Mouse (Mus musculus): ENCODE data around the gene Smurf1.
A peak's percentile ranks its signal among the peaks of the same experiment; 100 is the strongest.

Gene Smurf1

GRCm38 (mm10) chr5:144958271-144958670, 7.4 kb downstream of the Smurf1 start:
- no peak for DNase-seq (ENCODE audit: low read depth, low spot score)

GRCm38 (mm10) chr5:144954432-144954831, 11.2 kb downstream of the Smurf1 start:
- DNase-seq (ENCODE audit: low read depth, low spot score): no peak

GRCm38 (mm10) chr5:144952592-144952991, 13.1 kb downstream of the Smurf1 start:
- DNase-seq (ENCODE audit: low read depth, low spot score): no peak

- no peak for DNase-seq (ENCODE audit: low read depth, low spot score)
Observed at GRCm38 (mm10) chr5:144950428-144951051, 15.1 kb downstream of the Smurf1 start.

GRCm38 (mm10) chr5:144949856-144950255, 15.8 kb downstream of the Smurf1 start:
- DNase-seq (ENCODE audit: low read depth, low spot score): no peak

- no peak for DNase-seq (ENCODE audit: low read depth, low spot score)
Observed at GRCm38 (mm10) chr5:144948422-144948821, 17.2 kb downstream of the Smurf1 start.

- DNase-seq (ENCODE audit: low read depth, low spot score): no peak
Observed at GRCm38 (mm10) chr5:144948002-144948401, 17.6 kb downstream of the Smurf1 start.

- DNase-seq (ENCODE audit: low read depth, low spot score): no peak
Observed at GRCm38 (mm10) chr5:144946032-144946431, 19.6 kb downstream of the Smurf1 start.

- no peak for DNase-seq (ENCODE audit: low read depth, low spot score)
Observed at GRCm38 (mm10) chr5:144944932-144945331, 20.7 kb downstream of the Smurf1 start.

- DNase-seq (ENCODE audit: low read depth, low spot score): no peak
Observed at GRCm38 (mm10) chr5:144944370-144944769, 21.3 kb downstream of the Smurf1 start.

- no peak for DNase-seq (ENCODE audit: low read depth, low spot score)
Observed at GRCm38 (mm10) chr5:144943346-144943745, 22.3 kb downstream of the Smurf1 start.

- DNase-seq (ENCODE audit: low read depth, low spot score): peak; percentile 53
Observed at GRCm38 (mm10) chr5:144942431-144942830, 23.2 kb downstream of the Smurf1 start.

- DNase-seq (ENCODE audit: low read depth, low spot score): no peak
Observed at GRCm38 (mm10) chr5:144940904-144941303, 24.7 kb downstream of the Smurf1 start.

- no peak for DNase-seq (ENCODE audit: low read depth, low spot score)
Observed at GRCm38 (mm10) chr5:144937304-144937703, 28.3 kb downstream of the Smurf1 start.

GRCm38 (mm10) chr5:144933486-144933885, 32.2 kb downstream of the Smurf1 start:
- no peak for DNase-seq (ENCODE audit: low read depth, low spot score)

- DNase-seq (ENCODE audit: low read depth, low spot score): no peak
Observed at GRCm38 (mm10) chr5:144931841-144932240, 33.8 kb downstream of the Smurf1 start.

GRCm38 (mm10) chr5:144928856-144929713, 36.6 kb downstream of the Smurf1 start:
- peak; percentile 39 for DNase-seq (ENCODE audit: low read depth, low spot score)

GRCm38 (mm10) chr5:144926275-144926674, 39.4 kb downstream of the Smurf1 start:
- DNase-seq (ENCODE audit: low read depth, low spot score): no peak

- no peak for DNase-seq (ENCODE audit: low read depth, low spot score)
Observed at GRCm38 (mm10) chr5:144923351-144923750, 42.3 kb downstream of the Smurf1 start.

- no peak for DNase-seq (ENCODE audit: low read depth, low spot score)
Observed at GRCm38 (mm10) chr5:144919790-144920189, 45.9 kb downstream of the Smurf1 start.

GRCm38 (mm10) chr5:144919194-144919593, 46.5 kb downstream of the Smurf1 start:
- DNase-seq (ENCODE audit: low read depth, low spot score): no peak

- no peak for DNase-seq (ENCODE audit: low read depth, low spot score)
Observed at GRCm38 (mm10) chr5:144918204-144918603, 47.4 kb downstream of the Smurf1 start.

- no peak for DNase-seq (ENCODE audit: low read depth, low spot score)
Observed at GRCm38 (mm10) chr5:144917172-144917571, 48.5 kb downstream of the Smurf1 start.

All from ZHBTc4 (cell line).